Mouse (Mus musculus) spleen, adult 2 months (tissue): Measurements from ENCODE around the gene P2ry10b.
A peak's percentile ranks its signal among the peaks of the same experiment; 100 is the strongest.

Source experiments
- CTCF ChIP-seq: fragments of 200-500 bp; IDR thresholded peaks from 2 replicates; pipeline ENCODE4 v1.5.1; 2011; ENCODE audit warnings: mild to moderate bottlenecking, inconsistent platforms; ENCODE audit not compliant: insufficient read depth, insufficient read length, insufficient replicate concordance; ENCODE audit errors: extremely low read depth
- POLR2A ChIP-seq: fragments of 200-500 bp; IDR thresholded peaks from 2 replicates; pipeline ENCODE4 v1.6.1; 2011; ENCODE audit warnings: low read depth, low read length, inconsistent platforms

GRCm38 (mm10) chrX:107160496-107160895 lies 11.8 kb downstream of the P2ry10b start:
- no peak for TF ChIP-seq POLR2A
- TF ChIP-seq CTCF, result peak; percentile 17; the same call in 1 of the 2 replicates
